Mouse (Mus musculus) megakaryocyte, embryonic 14.5 days (primary cell): ENCODE measurements around the gene Ip6k2.

Experiments
- FLI1 ChIP-seq: IDR thresholded peaks from 2 replicates; pipeline ENCODE4 v1.6.1; 2012; ENCODE audit warnings: low read length, inconsistent platforms, mixed read lengths
- GATA1 ChIP-seq: IDR thresholded peaks from 3 replicates; pipeline ENCODE4 v1.6.1; 2012; ENCODE audit warnings: mixed read lengths, low read length, inconsistent platforms, borderline replicate concordance

DNA sequence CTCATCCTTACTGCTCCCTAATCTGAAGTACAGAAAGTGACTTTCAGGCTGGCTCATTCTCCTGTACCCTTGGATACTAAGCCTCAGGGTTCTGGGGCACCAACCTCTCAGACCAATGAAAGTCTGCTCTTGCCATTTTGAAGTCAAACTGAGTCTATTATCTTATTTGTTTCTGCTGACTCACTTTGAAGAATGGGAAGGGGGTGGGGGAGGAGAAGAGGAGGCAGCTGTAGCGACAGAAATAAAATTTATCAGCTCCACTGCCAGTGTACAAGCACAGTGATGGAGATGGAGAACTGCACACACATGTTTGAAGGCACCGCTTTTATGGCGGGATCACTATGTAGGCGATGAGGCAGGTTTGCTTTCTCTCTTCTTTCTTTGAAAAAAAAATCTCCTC lies 6.3 kb upstream of the Ip6k2 start:
- TF ChIP-seq GATA1 = no peak
- no peak for TF ChIP-seq FLI1
